Mouse (Mus musculus) G1E (cell line): ENCODE results near the gene Slc25a12.

Source experiments
- CTCF ChIP-seq: IDR thresholded peaks from 2 replicates; pipeline ENCODE4 v1.5.1; 2012; ENCODE audit warnings: low read depth, low read length, inconsistent platforms, mixed read lengths
- GATA1 ChIP-seq: IDR thresholded peaks from 2 replicates; pipeline ENCODE4 v1.6.1; 2012; ENCODE audit warnings: borderline replicate concordance, low read length, inconsistent platforms, mixed read lengths
- GATA2 ChIP-seq: IDR thresholded peaks from 2 replicates; pipeline ENCODE4 v1.6.1; 2012; ENCODE audit warnings: low read depth, low read length, inconsistent platforms, borderline replicate concordance

DNA sequence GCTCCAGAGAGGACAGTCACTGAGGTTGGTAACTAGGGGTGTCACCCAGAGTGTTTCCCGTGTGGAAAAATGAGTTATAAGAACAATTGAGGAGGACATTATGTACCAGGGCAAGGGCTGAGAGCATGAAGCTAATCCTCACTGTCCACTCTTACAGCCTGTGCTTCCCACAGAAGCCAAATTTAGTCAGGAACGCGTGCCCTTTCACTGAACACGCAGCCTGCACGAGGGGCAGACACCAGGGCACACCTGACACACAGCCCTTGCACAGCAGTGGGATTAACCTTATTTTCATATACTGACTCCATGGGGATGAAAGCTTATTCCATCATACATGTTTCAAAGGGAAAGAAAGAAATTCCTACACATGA, 13.5 kb downstream of the Slc25a12 start:
- no peak for TF ChIP-seq CTCF
- no peak for TF ChIP-seq GATA1
- no peak for TF ChIP-seq GATA2
